Mouse (Mus musculus) MN1 (cell line): ENCODE data around the gene Acd.
A peak's percentile ranks its signal among the peaks of the same experiment; 100 is the strongest.

Experiments used
- DNase-seq: peaks from one replicate; pipeline ENCODE4 v3.0.0-alpha.2; 2016; ENCODE audit warnings: low spot score

Gene Acd

DNA sequence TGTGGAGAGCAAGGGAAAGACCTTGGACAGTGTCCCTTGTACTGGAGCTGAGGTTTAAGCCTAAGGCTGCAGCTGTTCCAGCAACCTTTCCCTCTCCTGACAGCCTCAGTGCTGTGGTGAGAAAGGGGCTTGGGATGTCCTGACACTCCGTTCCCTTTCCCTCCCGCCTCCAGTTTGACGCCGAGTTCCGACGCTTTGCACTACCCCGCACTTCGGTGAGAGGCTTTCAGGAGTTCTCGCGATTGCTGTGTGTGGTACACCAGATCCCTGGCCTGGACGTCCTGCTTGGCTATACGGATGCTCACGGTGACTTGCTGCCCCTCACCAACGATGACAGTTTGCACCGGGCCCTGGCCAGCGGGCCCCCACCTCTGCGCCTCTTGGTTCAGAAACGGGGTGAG lies 1.1 kb upstream of the Acd start:
- no peak for DNase-seq

DNA sequence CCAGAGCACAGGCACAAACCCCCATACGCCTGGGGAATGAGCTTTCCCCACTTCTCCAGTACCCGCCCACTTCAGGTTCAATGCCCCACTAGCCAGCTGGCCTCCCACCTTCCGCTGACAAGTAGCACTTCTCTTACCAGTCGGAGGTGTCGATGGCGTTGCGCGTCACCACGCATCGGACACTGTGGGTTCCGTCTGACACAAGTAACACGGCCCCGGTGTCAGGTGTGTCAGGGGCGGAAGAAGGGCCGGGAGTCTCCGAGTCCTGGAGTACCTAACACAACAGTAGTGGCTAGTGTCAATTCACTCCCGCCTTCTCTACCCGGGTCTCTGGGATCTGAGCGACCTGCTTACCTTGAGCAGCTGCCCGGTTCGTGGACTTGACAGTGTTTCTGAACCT lies 336 bp downstream of the Acd start:
- DNase-seq: peak; percentile 60

DNA sequence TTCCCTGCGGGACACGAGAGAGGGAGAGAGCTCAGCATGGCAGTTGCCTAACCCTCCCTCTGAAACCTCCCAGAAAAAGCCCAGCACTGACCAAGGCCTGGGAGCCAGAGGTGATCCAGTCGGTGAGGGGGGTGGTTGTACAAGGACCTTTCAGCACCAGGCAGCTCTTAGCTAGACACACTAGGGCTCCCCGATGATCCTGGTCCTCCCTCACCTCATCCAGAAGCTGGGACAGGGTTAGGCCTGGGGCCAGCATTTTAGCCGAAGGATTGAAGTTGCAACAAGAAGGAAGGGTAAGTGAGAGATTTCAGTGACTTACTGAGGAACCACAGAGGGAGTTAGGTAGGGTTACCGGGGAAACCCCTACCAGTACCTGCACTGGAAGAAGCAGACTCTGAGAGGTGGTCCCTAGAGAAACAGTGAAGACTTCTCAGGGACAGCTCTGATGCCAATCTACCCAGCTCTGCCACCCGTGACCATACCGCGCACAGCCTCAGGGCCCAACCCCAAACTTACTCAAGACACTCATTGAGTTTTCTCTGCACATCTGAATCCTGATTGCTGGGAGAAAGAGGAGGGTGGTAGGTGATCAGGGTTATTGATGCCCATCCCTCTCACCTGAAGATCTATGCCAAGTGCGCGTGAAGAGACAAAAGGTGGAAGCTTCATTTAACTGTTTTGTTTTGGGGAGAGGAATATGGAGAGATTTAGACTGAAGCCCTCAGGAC lies 1.2 kb downstream of the Acd start:
- no peak for DNase-seq

DNA sequence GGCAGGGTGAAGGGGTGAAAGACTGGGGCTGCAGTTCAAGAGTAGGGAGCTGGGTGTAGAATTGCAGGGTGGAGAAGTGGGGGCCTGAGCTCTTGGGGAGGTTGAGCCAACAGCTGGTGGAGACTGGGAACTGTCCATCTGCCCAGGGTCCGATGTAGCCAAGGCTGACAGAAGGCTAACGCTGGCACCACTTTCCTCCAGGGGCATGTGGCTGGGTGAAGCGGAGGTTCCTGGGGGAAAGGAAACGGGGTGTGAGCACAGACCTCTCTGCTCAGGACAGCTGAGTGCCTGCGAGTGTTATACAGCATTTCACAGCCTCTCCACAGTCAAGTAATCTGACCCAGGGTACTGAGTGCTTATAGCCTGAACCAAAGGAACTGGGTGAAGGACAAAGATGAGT lies 2.2 kb downstream of the Acd start:
- DNase-seq: no peak

DNA sequence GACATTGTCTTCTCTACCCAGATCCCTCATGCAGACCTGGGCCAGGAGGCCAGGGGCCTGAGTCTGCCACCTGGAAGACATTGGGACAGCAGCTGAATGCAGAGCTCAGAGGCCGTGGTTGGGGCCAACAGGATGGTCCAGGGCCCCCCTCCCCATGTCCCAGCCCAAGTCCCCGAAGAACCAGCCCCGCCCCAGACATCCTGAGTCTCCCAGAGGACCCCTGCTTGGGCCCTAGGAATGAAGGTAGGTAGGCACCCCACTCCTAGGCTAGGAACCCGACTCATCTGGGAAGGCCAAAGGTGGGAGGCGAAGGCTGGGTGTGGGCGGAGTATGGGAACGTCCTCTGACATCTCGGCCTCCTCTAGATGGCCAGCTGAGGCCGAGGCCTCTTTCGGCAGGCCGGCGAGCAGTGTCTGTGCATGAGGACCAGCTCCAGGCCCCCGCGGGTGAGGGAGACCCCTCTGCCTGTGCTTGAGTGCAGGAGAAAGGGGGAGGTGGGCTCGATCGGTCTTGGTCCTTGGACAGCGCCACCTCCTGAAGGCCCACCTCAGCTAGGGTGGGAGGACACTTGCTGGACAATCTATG lies 3.6 kb downstream of the Acd start:
- no peak for DNase-seq

DNA sequence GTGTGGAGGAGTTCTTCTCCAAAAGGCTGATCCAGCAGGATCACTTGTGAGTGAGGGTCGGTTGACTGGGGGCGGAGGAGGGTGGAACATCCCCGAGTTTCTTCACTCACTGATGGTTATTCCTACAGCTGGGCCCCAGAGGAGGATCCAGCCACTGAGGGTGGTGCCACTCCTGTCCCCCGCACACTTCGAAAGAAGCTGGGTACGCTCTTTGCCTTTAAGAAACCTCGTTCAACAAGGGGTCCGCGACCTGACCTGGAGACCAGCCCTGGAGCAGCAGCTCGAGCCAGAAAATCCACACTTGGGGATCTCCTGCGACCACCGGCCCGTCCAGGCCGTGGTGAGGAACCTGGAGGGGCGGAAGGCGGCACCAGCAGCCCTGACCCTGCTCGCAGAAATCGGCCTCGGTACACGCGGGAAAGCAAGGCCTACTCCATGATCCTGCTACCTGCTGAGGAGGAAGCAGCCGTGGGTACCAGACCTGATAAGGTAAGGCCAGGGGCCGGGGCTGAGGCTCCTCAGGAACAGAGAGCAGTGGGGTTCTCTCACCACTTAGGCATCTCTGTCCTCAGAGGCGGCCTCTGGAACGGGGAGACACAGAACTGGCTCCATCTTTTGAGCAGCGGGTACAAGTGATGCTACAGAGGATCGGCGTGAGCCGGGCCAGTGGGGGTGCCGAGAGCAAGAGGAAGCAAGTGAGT lies 5.7 kb downstream of the Acd start:
- DNase-seq: no peak

DNA sequence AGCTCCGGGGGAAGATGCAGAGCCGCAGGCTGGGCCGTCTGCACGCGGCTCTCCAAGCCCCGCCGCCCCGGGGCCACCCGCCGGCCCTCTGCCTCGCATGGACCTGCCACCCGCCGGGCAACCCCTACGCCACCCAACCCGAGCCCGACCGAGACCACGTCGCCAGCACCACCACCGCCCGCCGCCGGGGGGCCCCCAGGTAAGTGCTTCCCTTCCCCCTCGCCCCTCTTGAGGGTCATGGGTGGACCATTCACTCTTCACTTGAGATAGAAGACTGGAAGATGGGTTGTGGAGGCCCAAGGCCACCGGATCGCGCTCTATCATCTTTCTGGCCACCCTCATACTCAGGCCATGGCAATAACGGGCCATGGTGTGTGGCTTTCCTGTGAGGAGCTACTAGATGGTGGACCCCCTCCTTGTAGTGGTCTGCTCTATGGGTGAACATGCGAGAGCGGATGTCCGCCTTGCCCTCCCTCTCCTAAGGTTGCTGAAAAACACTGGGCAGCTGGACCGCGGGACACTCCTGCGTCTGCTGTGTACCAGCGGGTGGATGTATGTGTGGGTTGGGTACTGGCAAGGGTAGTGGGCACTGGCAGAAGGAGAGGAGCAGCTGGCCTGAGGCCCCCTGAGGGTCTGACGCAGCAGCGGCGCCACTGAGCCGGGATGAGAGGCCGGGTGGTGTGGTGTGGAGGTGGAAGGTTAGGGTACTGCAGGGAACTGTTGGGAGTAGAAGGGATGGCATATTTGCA lies 6.7 kb downstream of the Acd start:
- peak; percentile 44 for DNase-seq

DNA sequence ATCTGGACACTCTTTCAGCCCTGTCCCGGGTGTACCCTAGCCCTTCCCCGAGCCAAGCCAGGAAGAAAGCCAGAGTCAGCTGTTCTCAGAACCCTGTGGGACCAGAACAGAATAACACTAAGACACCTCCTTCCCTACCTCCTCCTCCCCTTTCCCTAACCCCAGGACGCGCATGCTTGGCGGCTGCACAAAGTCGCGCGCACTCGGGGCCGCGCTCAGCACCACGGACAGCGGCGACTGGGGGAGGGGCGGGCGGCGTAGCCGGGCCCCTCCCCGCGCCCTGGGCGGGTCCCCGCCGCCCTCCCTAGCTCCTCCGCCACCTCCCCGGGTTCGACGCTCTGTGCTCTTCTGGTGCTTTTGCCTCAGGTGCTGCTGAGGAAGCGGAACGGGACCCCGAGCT lies 7.3 kb downstream of the Acd start:
- peak; percentile 72 for DNase-seq

DNA sequence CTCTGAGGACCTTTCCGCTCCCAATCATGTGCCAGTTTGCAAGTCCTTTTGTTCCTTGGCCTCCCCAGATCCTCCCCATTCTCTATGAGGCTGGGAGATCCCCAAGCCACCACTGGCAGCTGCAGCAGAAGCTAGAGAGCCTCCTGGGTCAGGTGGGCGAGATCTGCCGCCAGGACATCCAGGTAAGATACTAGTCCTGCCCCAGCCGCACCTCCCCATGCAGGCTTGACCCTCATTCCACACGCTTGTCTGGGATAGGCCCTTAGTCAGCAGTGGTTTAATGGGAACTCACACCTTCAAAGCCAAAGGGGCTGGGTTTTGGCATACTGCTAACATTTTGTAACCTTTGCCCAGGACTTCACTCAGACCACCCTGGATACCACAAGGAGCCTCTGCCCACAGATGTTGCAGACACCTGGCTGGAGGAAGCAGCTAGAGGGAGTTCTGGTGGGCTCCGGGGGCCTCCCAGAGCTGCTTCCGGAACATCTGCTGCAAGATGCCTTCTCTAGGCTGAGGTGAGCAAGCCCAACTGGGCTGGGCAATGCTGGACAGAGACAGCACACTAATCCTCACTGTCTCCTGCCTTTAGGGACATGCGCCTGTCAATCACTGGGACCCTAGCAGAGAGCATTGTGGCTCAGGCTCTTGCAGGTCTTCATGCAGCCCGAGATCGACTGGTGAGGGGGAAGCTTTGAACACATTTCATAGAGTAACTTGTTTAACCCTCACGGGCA lies 8.3 kb downstream of the Acd start:
- DNase-seq: no peak

GRCm38 (mm10) chr8:105690978-105691377 lies 9.9 kb downstream of the Acd start:
- DNase-seq: no peak

DNA sequence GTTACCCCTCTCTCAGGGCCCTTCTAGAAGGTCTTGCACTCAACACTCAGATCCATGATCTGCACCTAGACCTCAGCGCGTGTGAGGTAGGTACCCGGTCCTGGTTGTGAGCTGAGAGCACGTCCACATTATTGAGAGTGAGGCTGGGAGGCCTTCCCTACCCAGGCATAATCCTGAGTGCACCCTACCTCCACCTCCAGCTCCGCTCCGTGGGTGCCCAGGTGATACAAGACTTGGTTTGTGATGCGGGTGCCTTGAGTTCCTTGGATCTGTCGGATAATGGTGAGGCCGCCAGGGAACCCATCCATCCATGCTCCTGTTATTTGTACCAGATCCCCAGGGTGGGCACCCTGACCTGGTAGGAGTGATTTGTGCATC lies 10.9 kb downstream of the Acd start:
- DNase-seq: no peak

GRCm38 (mm10) chr8:105689256-105689982 lies 11.5 kb downstream of the Acd start:
- DNase-seq: no peak

- no peak for DNase-seq
These were observed 12.6 kb downstream of the Acd start for GRCm38 (mm10) chr8:105688242-105688752.

DNA sequence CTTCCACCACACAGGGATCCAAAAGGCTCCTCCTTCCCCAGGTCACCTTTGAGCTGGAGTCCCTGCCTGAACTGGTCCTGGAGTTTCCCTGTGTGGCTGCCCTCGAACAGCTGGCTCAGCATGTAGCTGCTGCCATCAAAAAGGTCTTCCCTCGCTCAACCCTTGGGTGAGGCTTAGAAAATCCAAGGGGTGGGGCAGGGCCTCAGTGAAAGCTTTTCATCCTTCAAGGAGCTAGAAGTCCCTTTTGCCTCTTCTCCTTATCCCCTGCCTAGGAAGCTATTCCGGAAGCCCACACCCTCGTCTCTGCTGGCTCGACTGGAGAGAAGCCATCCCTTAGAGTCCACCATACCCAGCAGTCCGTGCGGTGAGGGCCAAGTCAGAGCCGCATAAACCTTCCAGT lies 13.4 kb downstream of the Acd start:
- no peak for DNase-seq

- no peak for DNase-seq
These were observed 14.4 kb downstream of the Acd start for GRCm38 (mm10) chr8:105686551-105686950.

- peak; percentile 36 for DNase-seq
These were observed 15.1 kb downstream of the Acd start, which contains the start of gene Carmil2 for GRCm38 (mm10) chr8:105685796-105686308. Gene Carmil2, plus strand, starts transcription at chr8:105686274.

GRCm38 (mm10) chr8:105685325-105685724 lies 15.6 kb downstream of the Acd start:
- no peak for DNase-seq

DNA sequence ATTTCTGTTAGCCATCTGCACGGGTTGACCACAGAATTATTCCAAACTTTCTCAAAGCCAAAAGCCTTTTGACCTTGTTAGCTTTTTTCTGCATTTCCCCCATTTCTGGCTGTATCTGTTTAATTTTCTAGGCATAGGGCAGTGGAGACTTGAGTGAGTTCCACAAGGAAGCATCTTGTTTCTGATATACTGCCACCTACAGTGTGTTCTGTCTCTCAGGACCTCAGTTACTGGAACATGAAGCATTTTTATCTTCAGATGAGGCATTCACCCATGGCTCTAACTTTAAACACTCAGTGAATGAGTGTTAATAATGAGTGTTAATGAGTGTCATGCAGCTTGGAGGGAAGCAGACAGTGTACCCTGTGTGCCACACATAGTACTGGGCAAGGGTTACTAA lies 23.0 kb downstream of the Acd start:
- peak; percentile 20 for DNase-seq

DNA sequence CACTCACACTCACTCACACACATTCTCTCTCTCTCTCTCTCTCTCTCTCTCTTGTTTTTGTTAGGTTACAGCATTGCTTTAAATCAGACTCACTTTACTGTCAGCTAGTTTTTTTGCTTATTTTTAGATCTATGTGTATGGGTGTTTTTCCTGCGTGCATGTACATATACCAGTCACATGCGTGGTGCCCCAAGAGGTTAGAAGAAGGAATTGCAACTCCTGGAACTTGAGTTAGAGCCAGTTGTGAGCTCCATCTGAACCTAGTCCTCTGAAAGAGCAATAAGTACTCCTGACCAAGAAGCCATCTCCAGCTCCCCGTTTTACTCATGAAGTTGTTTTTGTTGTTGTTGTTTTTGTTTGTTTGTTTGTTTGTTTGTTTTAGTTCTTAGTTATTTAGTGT lies 39.7 kb downstream of the Acd start:
- DNase-seq: no peak

DNA sequence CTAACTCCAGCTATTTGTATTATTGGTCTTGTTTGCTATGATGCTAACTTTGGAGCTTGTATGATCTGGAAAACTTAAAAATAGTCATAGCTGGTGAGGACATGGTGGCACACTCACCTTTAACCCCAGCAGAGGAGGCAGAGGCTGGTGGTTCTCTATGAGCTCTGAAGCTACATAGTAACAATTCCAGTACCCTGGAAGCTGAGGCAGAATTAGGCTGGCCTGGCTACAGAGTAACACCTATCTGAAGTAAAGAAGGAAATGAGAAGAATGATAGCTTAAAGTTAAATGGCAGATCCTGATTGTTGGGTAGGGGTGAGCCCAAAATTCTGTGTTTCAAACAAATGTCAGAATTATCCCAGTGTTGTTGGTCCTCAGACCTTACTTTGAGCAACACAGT lies 43.3 kb downstream of the Acd start:
- no peak for DNase-seq

DNA sequence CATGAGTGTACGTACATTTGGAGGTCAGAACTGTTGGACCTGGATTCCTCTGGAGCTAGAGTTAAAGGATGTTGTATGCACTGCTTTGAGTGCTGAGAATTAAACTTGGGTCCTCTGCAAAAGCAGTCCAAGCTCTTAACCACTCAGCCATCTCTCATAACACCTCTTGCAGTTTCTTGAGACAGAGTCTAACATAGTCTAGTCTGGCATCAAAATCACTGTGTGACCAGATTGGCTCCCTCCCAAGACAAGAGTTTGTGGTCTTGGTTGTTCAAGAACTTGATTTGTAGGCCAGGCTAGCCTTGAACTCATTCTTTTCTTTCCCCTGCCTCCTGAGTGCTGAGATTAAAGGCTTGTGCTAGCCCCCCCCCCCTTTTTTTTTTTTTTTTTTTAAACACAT lies 52.0 kb downstream of the Acd start:
- no peak for DNase-seq
